Mouse (Mus musculus) stomach, embryonic 14.5 days (tissue): Measurements from ENCODE around the gene Cflar. TPM values are rescaled to one million over a fixed set of nuclear protein-coding genes. Genes with fewer than 3 reads are reported as not detected.
A peak's percentile ranks its signal among the peaks of the same experiment; 100 is the strongest.

Experiments used
- ATAC-seq: fragments of 200-750 bp; cut with Nextera tagmentation; 2 replicates; pipeline ENCODE4 v1.8.0; 2017; ENCODE audit warnings: low read depth, moderate TSS enrichment; ENCODE audit not compliant: insufficient number of reproducible peaks, insufficient read depth, low FRiP score
- H3K27ac ChIP-seq: fragments of 300-500 bp; sonication (generic); 2 replicates; pipeline ENCODE4 v1.5.1; 2014; ENCODE audit warnings: mild to moderate bottlenecking, low read length, moderate library complexity, mixed read lengths
- H3K27me3 ChIP-seq: fragments of 300-500 bp; sonication (generic); 2 replicates; pipeline ENCODE4 v1.6.1; 2014; ENCODE audit warnings: low read length, control low read depth, mixed read lengths; ENCODE audit not compliant: control insufficient read depth, insufficient read depth
- H3K36me3 ChIP-seq: fragments of 300-500 bp; sonication (generic); 2 replicates; pipeline ENCODE4 v1.6.1; 2014; ENCODE audit warnings: mild to moderate bottlenecking, control low read depth, low read length, moderate library complexity, mixed read lengths; ENCODE audit not compliant: control insufficient read depth, insufficient read depth
- H3K4me1 ChIP-seq: fragments of 300-500 bp; sonication (generic); 2 replicates; pipeline ENCODE4 v1.6.1; 2014; ENCODE audit warnings: low read length, control low read depth, mixed read lengths; ENCODE audit not compliant: control insufficient read depth, insufficient read depth
- H3K4me2 ChIP-seq: fragments of 300-500 bp; sonication (generic); replicated peaks from 2 replicates; pipeline ENCODE4 v1.6.1; 2014; ENCODE audit warnings: low read depth, low read length, control low read depth
- H3K4me3 ChIP-seq: fragments of 300-500 bp; sonication (generic); 2 replicates; pipeline ENCODE4 v1.5.1; 2014; ENCODE audit warnings: low read depth, low read length, control low read depth
- H3K9ac ChIP-seq: fragments of 300-500 bp; sonication (generic); replicated peaks from 2 replicates; pipeline ENCODE4 v1.6.1; 2014; ENCODE audit warnings: low read depth, mild to moderate bottlenecking, control low read depth, low read length, moderate library complexity, mixed read lengths
- H3K9me3 ChIP-seq: fragments of 300-500 bp; sonication (generic); 2 replicates; pipeline ENCODE4 v1.6.1; 2016; ENCODE audit warnings: low read depth, low read length, control low read depth; ENCODE audit not compliant: control insufficient read depth
- WGBS: fragments of 180-500 bp; shearing (Covaris S2); extraction: QIAGEN DNeasy Blood & Tissue Kit; methylation state at CpG from one replicate; pipeline ENCODE4 v1.1.7; 2014; 5-methylcytosine and 5-hydroxymethylcytosine counted together
- polyA plus RNA-seq: library from polyadenylated mRNA; unstranded; fragments of >200 nt; fragmentation: Nextera tagmentation; extraction: Ambion mirVana; gene quantifications from 2 replicates; pipeline ENCODE4 v1.2.1, GENCODE M21; 2014

Gene Cflar
- polyA plus RNA-seq, 1 experiment from 2014 or later: 44.1 TPM

DNA sequence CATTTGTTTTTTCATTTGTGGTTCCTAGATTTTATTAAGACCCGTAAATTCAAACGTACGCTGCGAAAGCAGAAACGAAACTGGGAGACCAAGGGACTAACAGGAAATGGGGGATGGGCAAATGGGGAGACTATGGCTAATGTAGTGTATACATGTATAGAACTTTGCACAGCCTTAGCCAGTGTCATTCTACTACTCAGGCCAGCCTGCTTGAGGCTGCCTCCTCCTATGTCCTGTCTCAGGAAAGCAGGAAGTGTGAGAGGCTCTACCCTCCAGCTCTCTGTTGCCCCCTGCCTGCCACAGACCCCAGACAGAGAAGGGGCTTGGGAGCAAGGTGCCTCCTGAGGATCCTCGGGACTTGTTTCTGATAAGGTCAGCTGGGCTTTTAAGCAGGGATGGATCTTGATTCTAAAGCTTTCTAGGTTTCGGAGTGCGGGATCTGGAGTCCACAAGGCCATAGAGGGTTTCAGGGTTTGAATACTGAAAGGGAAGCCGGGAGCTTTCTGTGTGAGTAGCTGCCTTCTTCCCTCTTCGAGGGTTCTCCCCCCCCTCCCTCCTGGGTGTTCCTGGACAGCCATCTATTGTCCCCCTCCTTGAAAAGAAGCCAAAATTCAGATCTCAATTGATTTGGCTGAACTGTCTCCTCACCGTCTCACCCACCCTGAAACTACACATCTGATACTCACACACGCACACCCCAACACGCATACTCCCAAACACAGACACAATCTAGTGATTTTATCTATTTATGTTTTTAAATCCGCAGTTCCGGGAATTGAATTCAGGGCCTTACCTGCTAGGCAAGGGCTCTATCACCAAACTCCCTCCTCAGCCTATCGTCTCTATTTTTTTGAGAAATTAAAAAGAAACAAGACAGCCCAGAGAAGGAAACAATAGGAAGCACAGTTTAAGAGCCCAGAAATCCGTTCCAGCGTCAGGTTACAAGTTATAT, 91.3 kb downstream of the Cflar start:
- ATAC-seq: 0 out of 2 replicates have a peak, but pooled peaks have one; percentile 33
- H3K4me2 ChIP-seq: no peak overlapping the region
- H3K36me3 ChIP-seq: no peaks in the 10 kb centered on the region
- no peaks in the 10 kb centered on the region for H3K9me3 ChIP-seq
- no peaks in the 10 kb centered on the region for H3K27me3 ChIP-seq
- no peak overlapping the region for H3K27ac ChIP-seq
- WGBS: 78% methylated on average over 18 of the region's 18 CpGs
- no peak overlapping the region for H3K4me3 ChIP-seq
- H3K9ac ChIP-seq: no peak overlapping the region
- no peaks in the 10 kb centered on the region for H3K4me1 ChIP-seq

DNA sequence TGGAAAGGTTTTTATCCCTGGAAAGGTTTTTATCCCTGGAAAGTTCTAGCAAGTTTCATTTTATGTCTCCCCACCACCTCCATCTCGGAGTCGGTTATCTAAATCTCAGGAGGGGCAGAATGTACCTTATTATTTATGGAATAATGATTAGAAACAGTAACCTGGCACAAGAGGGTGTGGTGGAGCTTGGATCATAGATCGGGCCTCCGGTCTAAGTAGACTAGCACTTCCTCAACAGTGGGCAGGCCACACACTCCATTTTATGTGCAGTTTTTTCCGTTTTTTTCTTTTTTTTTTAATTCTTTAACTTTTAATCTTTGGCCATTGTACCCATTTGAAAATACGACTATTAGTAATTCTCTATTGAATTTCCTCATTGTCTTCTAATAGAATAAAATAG, 92.2 kb downstream of the Cflar start:
- Histone ChIP-seq H3K36me3 (no peaks in the 10 kb centered on the region), H3K27me3 (no peaks in the 10 kb centered on the region), H3K9ac (no peak overlapping the region), H3K4me3 (no peak overlapping the region), H3K9me3 (no peaks in the 10 kb centered on the region), H3K4me2 (no peak overlapping the region), H3K4me1 (no peaks in the 10 kb centered on the region), H3K27ac (no peak overlapping the region)
- WGBS: 89% methylated on average over 6 of the region's 6 CpGs
- no peak for ATAC-seq

DNA sequence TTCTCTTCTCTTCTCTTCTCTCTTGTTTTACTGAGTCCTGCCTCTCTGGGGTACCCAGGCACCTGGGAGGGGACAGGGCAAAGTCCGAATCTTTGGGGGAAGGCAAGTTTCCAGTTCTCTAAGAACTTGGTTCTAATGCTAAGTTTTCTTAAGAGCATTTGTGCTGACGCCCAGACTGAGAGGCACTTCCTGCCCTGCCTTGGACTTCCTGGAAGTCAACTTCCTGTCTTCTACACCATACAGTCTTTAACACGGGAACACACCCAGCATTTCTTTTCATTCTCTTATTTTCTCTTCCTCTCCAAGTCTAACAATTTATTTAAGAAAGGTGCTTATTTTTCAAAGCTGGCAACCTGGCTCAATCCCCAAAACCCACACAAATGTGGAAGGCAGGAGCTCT, 95.3 kb downstream of the Cflar start:
- WGBS: 74% methylated on average over 3 of the region's 3 CpGs

More for the DNA sequence above, 95.3 kb downstream of the Cflar start:
- Histone ChIP-seq H3K4me1 (no peaks in the 10 kb centered on the region), H3K9ac (no peak overlapping the region), H3K27ac (no peak overlapping the region), H3K9me3 (no peaks in the 10 kb centered on the region), H3K36me3 (no peaks in the 10 kb centered on the region), H3K4me2 (no peak overlapping the region), H3K27me3 (no peaks in the 10 kb centered on the region), H3K4me3 (no peak overlapping the region)
- ATAC-seq: no peak

Other genes with a start within 250 kb of the Cflar start
- 26.8 and 29.2 TPM in 2 replicates for gene Orc2, start 206.4 kb upstream of the Cflar start, polyA plus RNA-seq
- 9.5 and 9.7 TPM in 2 replicates for gene Fam126b, start 125.2 kb upstream of the Cflar start, polyA plus RNA-seq
- 188 and 191 TPM in 2 replicates for gene Ndufb3, start 125.1 kb upstream of the Cflar start, polyA plus RNA-seq
- gene Als2cr12, start 15.5 kb upstream of the Cflar start, polyA plus RNA-seq: not detected in 2 replicates
- gene Casp8, start 83.9 kb downstream of the Cflar start, polyA plus RNA-seq: 40.3 and 42.2 TPM in 2 replicates